Mouse (Mus musculus): ENCODE measurements at regions not wholly inside any gene's neighbourhood (a gene's known extent, or its start where the extent isn't known, plus 50 kb on each side); places are given as distances from the start of the nearest gene placed in this dataset.
A peak's percentile ranks its signal among the peaks of the same experiment; 100 is the strongest.
"Not testable (repeated sequence)": the region's sequence is repeated elsewhere in the genome, so short reads cannot be mapped to it uniquely, and the experiment has no call there.

DNA sequence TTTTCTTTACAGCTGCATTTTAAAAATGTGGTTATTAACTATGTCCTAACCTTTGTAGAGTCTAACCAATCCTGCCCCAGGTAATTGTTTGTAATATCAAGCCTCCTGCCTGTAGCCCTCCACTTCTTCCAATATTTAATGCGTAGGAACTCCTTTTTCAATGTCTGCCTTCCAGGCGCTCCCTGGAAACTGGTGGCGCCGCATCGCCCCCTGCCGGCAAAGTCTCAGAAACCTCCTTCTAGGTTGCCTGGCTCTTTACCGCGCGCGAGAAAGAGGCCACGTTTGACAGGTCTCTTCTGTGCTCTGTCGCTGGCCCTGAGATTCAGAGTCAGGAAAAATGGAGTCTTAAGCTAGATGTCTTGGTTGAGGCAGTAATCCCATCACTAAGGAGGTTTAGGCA is 542.8 kb downstream of the Zfp704 start:
- DNase-seq (ENCODE audit: low read depth in 2 of 2, low spot score in 2 of 2): peak; percentile 38 to 50

DNA sequence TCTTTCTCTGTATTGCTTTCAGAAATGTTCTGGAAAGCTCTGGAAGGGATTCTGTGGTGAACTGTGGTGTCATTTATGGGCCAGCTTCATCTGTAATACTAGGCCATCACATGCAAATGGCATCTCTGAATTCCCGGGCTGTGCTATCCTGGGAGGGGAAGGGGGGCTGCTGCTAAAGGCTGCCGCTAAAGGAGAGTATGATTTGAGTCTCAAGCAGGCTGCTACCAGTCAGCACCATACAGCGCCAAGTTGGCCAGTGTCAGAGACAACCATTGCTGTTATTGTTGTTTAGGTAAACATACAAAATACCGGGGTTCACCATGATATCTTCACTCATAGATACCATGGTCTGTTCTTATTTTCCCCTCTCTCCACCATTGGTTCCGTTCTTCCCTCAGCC is 543.5 kb downstream of the Zfp704 start:
- no peak for DNase-seq (ENCODE audit: low read depth in 2 of 2, low spot score in 2 of 2)

DNA sequence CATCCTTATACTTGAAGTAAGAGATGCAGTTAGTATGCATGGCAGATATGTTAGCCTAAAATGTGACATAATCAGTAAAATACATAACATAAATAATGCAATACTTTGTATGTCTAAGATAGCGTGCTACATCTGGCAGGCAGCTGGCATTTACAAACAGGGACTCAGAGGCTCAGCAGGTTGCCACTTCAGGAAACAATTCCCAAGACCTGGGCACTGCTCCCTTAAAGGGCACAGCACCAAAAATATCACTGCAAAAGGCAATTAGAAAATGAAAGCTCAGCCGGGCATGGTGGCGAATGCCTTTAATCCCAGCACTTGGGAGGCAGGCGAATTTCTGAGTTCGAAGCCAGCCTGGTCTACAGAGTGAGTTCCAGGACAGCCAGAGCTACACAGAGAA is 544.0 kb downstream of the Zfp704 start:
- DNase-seq (ENCODE audit: low read depth in 2 of 2, low spot score in 2 of 2): no peak

DNA sequence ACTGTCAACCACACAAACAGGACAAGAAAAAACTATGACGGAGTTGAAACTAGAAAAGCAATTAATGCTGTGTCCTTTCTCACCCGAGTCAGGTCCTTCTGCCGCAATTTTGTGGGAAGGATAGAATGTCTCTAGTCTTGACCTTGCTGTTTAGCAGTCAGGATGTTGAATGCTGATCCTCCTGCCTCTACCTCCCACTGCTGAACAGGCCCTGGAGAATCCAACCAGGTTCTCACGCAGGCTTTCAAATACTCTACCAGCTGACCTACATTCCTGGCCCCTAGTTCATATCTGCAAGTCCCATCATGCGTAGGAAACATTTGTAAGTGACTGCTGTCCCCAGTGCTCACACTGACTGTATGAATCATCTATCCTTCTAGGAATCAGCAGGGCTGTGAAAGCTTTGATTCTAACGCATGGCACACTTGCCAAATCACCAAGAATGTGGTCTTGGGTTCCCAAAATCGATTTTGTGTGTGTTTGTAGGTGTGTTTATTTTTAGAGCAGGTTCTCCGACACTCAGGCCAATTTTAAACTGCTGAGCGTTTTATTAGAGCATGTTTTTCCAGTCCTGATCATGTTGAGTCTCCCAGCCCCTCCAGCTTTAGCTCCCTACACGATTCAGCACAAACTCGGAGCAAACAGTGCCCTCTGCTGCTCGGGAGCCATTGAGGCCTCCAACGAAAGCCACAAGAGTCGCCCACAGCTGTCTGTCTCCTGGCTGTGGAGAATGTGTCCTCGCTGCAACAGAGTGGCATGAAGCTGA is 545.4 kb downstream of the Zfp704 start:
- no peak for DNase-seq (ENCODE audit: low read depth in 2 of 2, low spot score in 2 of 2)

DNA sequence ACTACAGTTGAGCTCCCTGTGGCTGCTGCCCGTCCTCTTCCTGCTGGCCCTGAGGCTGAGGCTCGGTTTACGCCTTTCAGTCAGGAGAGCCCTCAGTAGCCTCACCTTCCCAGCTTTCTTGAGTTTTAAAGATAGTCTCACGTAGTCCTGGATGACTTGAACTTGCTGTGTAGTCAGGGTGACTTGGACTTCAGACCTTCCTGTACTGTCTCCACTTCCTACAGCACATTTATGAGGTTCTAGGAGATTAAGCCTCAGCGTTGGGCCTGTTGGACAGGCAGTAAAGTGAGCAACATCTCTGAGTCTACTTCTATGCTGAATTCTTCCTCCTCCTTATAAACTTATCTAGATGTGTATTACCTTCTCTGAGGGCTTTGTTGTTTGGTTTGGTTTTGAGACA is 546.2 kb downstream of the Zfp704 start:
- DNase-seq (ENCODE audit: low read depth in 2 of 2, low spot score in 2 of 2): no peak

DNA sequence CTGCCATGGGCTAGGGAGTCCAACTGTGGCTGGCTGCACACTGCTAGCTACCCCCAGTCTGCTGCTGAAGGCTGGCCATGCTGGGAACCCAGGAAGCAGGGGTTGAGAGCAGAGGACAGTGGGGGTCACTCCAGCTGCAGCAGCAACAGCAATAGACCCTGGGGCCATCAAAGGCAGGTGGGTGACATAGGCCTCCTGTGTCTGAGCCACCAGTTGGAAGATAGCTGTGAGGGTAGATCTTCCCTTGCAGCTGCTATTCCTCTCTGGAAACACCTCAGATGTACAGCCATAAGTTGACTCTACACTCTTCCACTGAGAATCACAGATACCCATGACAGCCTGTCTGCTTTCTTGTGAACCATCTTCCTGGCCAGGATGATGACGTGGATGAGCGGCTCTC is 548.5 kb downstream of the Zfp704 start:
- DNase-seq (ENCODE audit: low read depth in 2 of 2, low spot score in 2 of 2): no peak

DNA sequence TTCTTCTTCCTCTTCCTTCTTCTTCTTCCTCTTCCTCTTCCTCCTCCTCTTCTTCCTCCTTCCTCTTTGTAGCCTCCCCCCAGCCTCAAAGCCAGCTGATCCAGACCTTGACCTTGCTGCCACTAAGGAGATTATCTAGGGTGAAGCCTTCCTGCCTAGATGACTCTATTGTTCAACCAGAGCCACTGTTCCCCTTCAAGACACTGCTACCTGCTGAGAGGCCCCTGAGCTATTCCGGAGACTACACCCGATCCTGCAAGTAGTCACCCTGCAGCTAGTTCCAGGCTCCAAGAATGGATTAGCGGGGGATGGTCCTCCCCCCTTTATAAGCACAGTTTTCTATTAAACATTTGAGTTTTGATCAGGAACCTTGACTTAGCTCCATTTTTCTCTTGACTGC is 552.2 kb downstream of the Zfp704 start:
- DNase-seq (ENCODE audit: low read depth in 2 of 2, low spot score in 2 of 2): not testable (repeated sequence)

DNA sequence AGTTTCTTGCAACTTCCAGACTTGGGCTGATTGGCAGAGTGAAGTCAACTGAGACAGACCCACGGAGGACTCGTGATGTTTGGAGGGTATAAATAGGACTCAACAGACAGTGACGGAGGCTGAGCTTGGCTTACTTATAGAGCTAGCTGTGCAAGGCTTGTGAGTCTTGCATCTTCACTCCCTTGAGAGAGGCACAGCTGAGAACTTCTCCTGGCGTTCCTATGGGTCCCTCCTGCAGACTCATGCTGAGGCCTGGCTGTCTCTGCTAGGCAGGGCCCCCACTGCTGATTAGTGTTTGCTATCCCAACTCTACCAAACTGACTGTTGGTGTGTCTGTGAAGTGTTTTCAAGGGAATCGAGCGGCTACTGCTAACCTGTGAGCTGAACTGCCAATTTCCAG is 553.0 kb downstream of the Zfp704 start:
- no peak for DNase-seq (ENCODE audit: low read depth in 2 of 2, low spot score in 2 of 2)

DNA sequence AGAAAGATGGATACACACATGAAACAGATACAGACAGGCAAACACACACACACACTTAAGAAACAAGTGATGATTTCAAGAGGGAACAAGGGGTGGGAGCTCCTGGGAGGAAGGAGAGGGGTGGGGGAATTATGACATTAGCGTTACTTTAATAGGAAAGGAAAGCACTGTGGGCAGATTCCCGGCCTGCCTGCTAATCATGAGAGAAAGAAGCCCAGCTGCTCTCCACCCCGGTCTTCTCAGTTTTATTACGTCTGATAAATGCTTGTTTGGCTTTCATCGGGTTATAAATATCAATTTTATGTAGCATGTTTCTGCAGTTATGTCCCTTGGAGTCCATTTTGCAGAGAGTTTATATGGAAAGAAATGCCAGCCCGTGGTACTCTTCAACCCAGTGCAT is 554.1 kb downstream of the Zfp704 start:
- no peak for DNase-seq (ENCODE audit: low read depth in 2 of 2, low spot score in 2 of 2)

Data from CD8-positive naive resting alpha-beta T cell, adult 2 months (primary cell).